Mouse (Mus musculus): ENCODE results near the gene Sparc. TPM values are rescaled to one million over a fixed set of nuclear protein-coding genes. Genes with fewer than 3 reads are reported as not detected.
A peak's percentile ranks its signal among the peaks of the same experiment; 100 is the strongest.
"Not testable (repeated sequence)": the region's sequence is repeated elsewhere in the genome, so short reads cannot be mapped to it uniquely, and the experiment has no call there.

Sparc gene
- polyA plus RNA-seq, 1 experiment, result 350 TPM

GRCm38 (mm10) chr11:55423756-55424155 lies 773 bp upstream of the Sparc start:
- Histone ChIP-seq H3K27me3 (ENCODE audit: control insufficient read depth, insufficient read depth, low read length) (no peaks in the 10 kb centered on the region), H3K36me3 (ENCODE audit: control insufficient read depth, insufficient read depth, low read length) (no peaks in the 10 kb centered on the region), H3K4me3 (ENCODE audit: low read depth, low read length) (no peak overlapping the region), H3K27ac (ENCODE audit: insufficient read depth, low read depth, low read length) (no peak overlapping the region), H3K4me1 (ENCODE audit: control insufficient read depth, insufficient read depth, insufficient read length, low read length) (peaks cover 3% of the 10 kb centered on the region; the same call in 1 of the 2 replicates)
- no peak for TF ChIP-seq POLR2A (IDR thresholded peaks at IDR 0.05; ENCODE audit: low read depth, low read length)
- no peak for TF ChIP-seq CTCF (IDR thresholded peaks at IDR 0.05; ENCODE audit: extremely low read depth, insufficient read length, insufficient replicate concordance, low read depth, low read length)
- WGBS, result 37% methylated on average over 4 of the region's 4 CpGs

- H3K4me3 ChIP-seq (ENCODE audit: low read depth, low read length), result peak overlapping the region; percentile 60
- TF ChIP-seq POLR2A (IDR thresholded peaks at IDR 0.05; ENCODE audit: low read depth, low read length) (peak; percentile 61; the same call in 1 of the 2 replicates), CTCF (IDR thresholded peaks at IDR 0.05; ENCODE audit: extremely low read depth, insufficient read length, insufficient replicate concordance, low read depth, low read length) (no peak)
- H3K27ac ChIP-seq (ENCODE audit: insufficient read depth, low read depth, low read length), result peak overlapping the region; percentile 90
- WGBS, result 61% methylated on average over 9 of the region's 9 CpGs
- H3K4me1 ChIP-seq (ENCODE audit: control insufficient read depth, insufficient read depth, insufficient read length, low read length), result peaks cover 6% of the 10 kb centered on the region; the same call in 1 of the 2 replicates
- H3K27me3 ChIP-seq (ENCODE audit: control insufficient read depth, insufficient read depth, low read length), result no peaks in the 10 kb centered on the region
- no peaks in the 10 kb centered on the region for H3K36me3 ChIP-seq (ENCODE audit: control insufficient read depth, insufficient read depth, low read length)
Measured at GRCm38 (mm10) chr11:55419678-55420307, 3.2 kb downstream of the Sparc start.

GRCm38 (mm10) chr11:55419296-55419677 lies 3.7 kb downstream of the Sparc start:
- Histone ChIP-seq H3K36me3 (ENCODE audit: control insufficient read depth, insufficient read depth, low read length) (no peaks in the 10 kb centered on the region), H3K27ac (ENCODE audit: insufficient read depth, low read depth, low read length) (peak overlapping the region; percentile 90), H3K27me3 (ENCODE audit: control insufficient read depth, insufficient read depth, low read length) (no peaks in the 10 kb centered on the region), H3K4me3 (ENCODE audit: low read depth, low read length) (peak overlapping the region; percentile 60), H3K4me1 (ENCODE audit: control insufficient read depth, insufficient read depth, insufficient read length, low read length) (peaks cover 6% of the 10 kb centered on the region; the same call in 1 of the 2 replicates)
- 66% methylated on average over 4 of the region's 4 CpGs for WGBS
- TF ChIP-seq CTCF (IDR thresholded peaks at IDR 0.05; ENCODE audit: extremely low read depth, insufficient read length, insufficient replicate concordance, low read depth, low read length) (no peak), POLR2A (IDR thresholded peaks at IDR 0.05; ENCODE audit: low read depth, low read length) (no peak)

GRCm38 (mm10) chr11:55418704-55419061 lies 4.3 kb downstream of the Sparc start:
- peak overlapping the region; percentile 90 for H3K27ac ChIP-seq (ENCODE audit: insufficient read depth, low read depth, low read length)
- H3K4me3 ChIP-seq (ENCODE audit: low read depth, low read length), result peak overlapping the region; percentile 24; the same call in 1 of the 2 replicates
- no peak for TF ChIP-seq POLR2A (IDR thresholded peaks at IDR 0.05; ENCODE audit: low read depth, low read length)
- no peak for TF ChIP-seq CTCF (IDR thresholded peaks at IDR 0.05; ENCODE audit: extremely low read depth, insufficient read length, insufficient replicate concordance, low read depth, low read length)
- H3K4me1 ChIP-seq (ENCODE audit: control insufficient read depth, insufficient read depth, insufficient read length, low read length), result peaks cover 4% of the 10 kb centered on the region; the same call in 1 of the 2 replicates
- no peaks in the 10 kb centered on the region for H3K27me3 ChIP-seq (ENCODE audit: control insufficient read depth, insufficient read depth, low read length)
- 34% methylated on average over 3 of the region's 3 CpGs for WGBS
- no peaks in the 10 kb centered on the region for H3K36me3 ChIP-seq (ENCODE audit: control insufficient read depth, insufficient read depth, low read length)

GRCm38 (mm10) chr11:55417898-55418703 lies 4.9 kb downstream of the Sparc start:
- Histone ChIP-seq H3K4me1 (ENCODE audit: control insufficient read depth, insufficient read depth, insufficient read length, low read length) (peaks cover 3% of the 10 kb centered on the region; the same call in 1 of the 2 replicates), H3K27ac (ENCODE audit: insufficient read depth, low read depth, low read length) (peak overlapping the region; percentile 90), H3K36me3 (ENCODE audit: control insufficient read depth, insufficient read depth, low read length) (no peaks in the 10 kb centered on the region), H3K27me3 (ENCODE audit: control insufficient read depth, insufficient read depth, low read length) (no peaks in the 10 kb centered on the region), H3K4me3 (ENCODE audit: low read depth, low read length) (peak overlapping the region; percentile 63)
- no peak for TF ChIP-seq POLR2A (IDR thresholded peaks at IDR 0.05; ENCODE audit: low read depth, low read length)
- no peak for TF ChIP-seq CTCF (IDR thresholded peaks at IDR 0.05; ENCODE audit: extremely low read depth, insufficient read length, insufficient replicate concordance, low read depth, low read length)
- 12% methylated on average over 24 of the region's 24 CpGs for WGBS

GRCm38 (mm10) chr11:55416609-55417265 lies 6.2 kb downstream of the Sparc start:
- WGBS, result 65% methylated on average over 6 of the region's 6 CpGs
- Histone ChIP-seq H3K27me3 (ENCODE audit: control insufficient read depth, insufficient read depth, low read length) (no peaks in the 10 kb centered on the region), H3K4me1 (ENCODE audit: control insufficient read depth, insufficient read depth, insufficient read length, low read length) (peaks cover 3% of the 10 kb centered on the region; the same call in 1 of the 2 replicates), H3K4me3 (ENCODE audit: low read depth, low read length) (no peak overlapping the region), H3K27ac (ENCODE audit: insufficient read depth, low read depth, low read length) (peak overlapping the region; percentile 60), H3K36me3 (ENCODE audit: control insufficient read depth, insufficient read depth, low read length) (no peaks in the 10 kb centered on the region)
- no peak for TF ChIP-seq CTCF (IDR thresholded peaks at IDR 0.05; ENCODE audit: extremely low read depth, insufficient read length, insufficient replicate concordance, low read depth, low read length)
- TF ChIP-seq POLR2A (IDR thresholded peaks at IDR 0.05; ENCODE audit: low read depth, low read length), result no peak

GRCm38 (mm10) chr11:55415731-55416130 lies 7.3 kb downstream of the Sparc start:
- H3K4me3 ChIP-seq (ENCODE audit: low read depth, low read length); H3K4me1 ChIP-seq (ENCODE audit: control insufficient read depth, insufficient read depth, insufficient read length, low read length); H3K27me3 ChIP-seq (ENCODE audit: control insufficient read depth, insufficient read depth, low read length); H3K36me3 ChIP-seq (ENCODE audit: control insufficient read depth, insufficient read depth, low read length): not testable (repeated sequence)
- 71% methylated on average over 6 of the region's 6 CpGs for WGBS
- H3K27ac ChIP-seq (ENCODE audit: insufficient read depth, low read depth, low read length), result peak overlapping the region; percentile 27; the same call in 1 of the 2 replicates

Data from small intestine, adult 2 months (tissue).